Mouse (Mus musculus) erythroblast, embryonic 14.5 days (primary cell): Measurements from ENCODE around the gene Lrrn4.

Experiments used
- GATA1 ChIP-seq: IDR thresholded peaks from 2 replicates; pipeline ENCODE4 v1.6.1; 2012; ENCODE audit warnings: low read length, inconsistent platforms, mixed read lengths
- TAL1 ChIP-seq: IDR thresholded peaks from 3 replicates; pipeline ENCODE4 v1.6.1; 2012; ENCODE audit warnings: low read length, inconsistent platforms, mixed read lengths

DNA sequence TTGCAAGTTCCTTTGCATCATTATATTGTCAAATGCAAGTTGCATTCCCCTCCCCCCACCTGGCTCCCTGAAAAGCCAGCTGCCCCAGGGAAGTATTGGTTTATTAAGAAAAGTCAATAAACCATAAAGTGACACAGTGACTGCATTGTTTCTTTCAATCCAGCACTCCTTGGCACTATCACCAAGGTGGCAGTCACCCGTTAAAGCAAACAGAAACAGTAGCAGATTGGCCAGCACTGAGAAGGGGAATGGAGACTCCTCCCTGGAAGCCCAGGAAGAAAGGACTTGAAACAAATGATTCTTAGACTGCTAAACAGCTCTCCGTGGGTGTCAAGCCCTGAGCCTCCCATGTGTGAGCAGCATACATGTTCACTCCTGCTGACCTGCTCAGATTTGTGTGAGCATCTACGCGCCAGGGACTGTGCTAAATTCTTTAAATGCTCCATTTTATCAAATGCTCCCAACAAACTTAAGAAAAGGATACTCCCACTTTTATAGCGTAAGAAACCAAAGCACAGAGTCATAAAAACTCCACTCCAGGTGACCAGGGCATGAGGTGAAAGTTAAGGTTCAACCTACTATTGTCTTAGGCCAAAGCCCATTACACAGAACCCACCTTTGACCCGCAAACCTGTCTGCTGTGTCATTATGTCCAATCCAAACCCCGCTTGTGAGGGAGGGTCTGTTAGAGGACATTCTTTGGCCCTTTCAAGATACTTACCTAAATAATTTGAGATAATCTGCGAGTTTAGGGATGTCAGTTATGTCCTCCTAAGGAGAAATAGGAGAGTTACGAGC is 41.6 kb upstream of the Lrrn4 start:
- TF ChIP-seq GATA1: no peak
- TF ChIP-seq TAL1: no peak
